ENCODE assay signal across 19 mouse cellular contexts in the genomic region with DNA sequence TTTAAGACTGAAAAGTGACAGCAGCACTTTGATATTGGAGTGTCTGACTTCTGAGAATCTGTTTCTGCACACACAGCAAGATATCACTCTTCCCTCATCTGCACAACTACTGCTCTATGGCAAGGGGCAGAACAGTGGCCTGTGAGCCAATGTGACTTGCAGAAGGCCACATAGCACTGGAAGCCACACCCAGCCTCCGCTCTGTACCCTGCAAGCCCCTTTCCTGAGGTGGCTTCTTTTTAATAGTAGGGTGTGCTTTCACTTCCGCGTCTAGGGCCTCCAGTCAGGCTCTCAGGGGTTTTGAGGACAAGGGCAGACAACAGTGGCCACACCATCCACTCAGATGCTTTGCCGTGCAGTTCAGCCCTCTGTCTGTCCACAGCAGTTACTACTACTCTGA. TPM values are rescaled to one million over a fixed set of nuclear protein-coding genes. Genes with fewer than 3 reads are reported as not detected.
DNase-seq lines count a peak whose midpoint lies in the region; ATAC-seq lines count a peak whose summit lies in the region.
"Had no signal": no experiment of that assay in that cellular context is flagged by ENCODE, and none has a peak within 500 bp of the region (broad histone marks: within the 10 kb centered on the region; RNA-seq: fewer than 3 reads in every experiment).

No protein-coding gene starts in this region.

- H3K9ac ChIP-seq in embryonic facial prominence, embryonic 14.5 days (ENCODE audit: low read depth, low read length) = no peak overlapping the region
- H3K9ac ChIP-seq: embryonic facial prominence, embryonic 12.5 days; heart, embryonic 13.5 days; liver, embryonic 14.5 days had no signal

- H3K27ac ChIP-seq in embryonic facial prominence, embryonic 14.5 days (replicated peaks; ENCODE audit: low read depth, low read length) = no peak overlapping the region
- no peak overlapping the region for H3K27ac ChIP-seq in embryonic facial prominence, embryonic 10.5 days (replicated peaks)
- H3K27ac ChIP-seq: embryonic facial prominence, embryonic 12.5 days; heart, embryonic 13.5 days; liver, embryonic 14.5 days; macrophage had no signal

- peak; percentile 10 for DNase-seq in embryonic facial prominence, embryonic 14.5 days (ENCODE audit: low spot score)
- no peak for DNase-seq in embryonic facial prominence, embryonic 10.5 days (ENCODE audit: low spot score)
- peak; percentile 42 for DNase-seq in layer of hippocampus, adult 11-12 months (ENCODE audit: low spot score)
- no peak for DNase-seq in layer of hippocampus, adult 9-10 months (ENCODE audit: low spot score)
- peak; percentile 56 to 61 for DNase-seq in B cell, adult 2 months
- DNase-seq in embryo, embryonic 10 days (ENCODE audit: low spot score) = no peak
- no peak for DNase-seq in right cerebral cortex, postnatal 25 days
- DNase-seq: adrenal gland, postnatal 25 days; cerebellum, adult 9-11 months; gastrocnemius, postnatal 25 days; heart, postnatal 4 days; kidney, postnatal 10 days; midbrain, embryonic 14.5 days had no signal

- H3K36me3 ChIP-seq in embryonic facial prominence, embryonic 14.5 days (ENCODE audit: control insufficient read depth, insufficient read depth, low read length) = no peaks in the 10 kb centered on the region
- no peaks in the 10 kb centered on the region for H3K36me3 ChIP-seq in embryonic facial prominence, embryonic 10.5 days (replicated peaks)
- H3K36me3 ChIP-seq: embryonic facial prominence, embryonic 12.5 days; heart, embryonic 13.5 days had no signal

- no peaks in the 10 kb centered on the region for H3K4me1 ChIP-seq in embryonic facial prominence, embryonic 14.5 days (ENCODE audit: control insufficient read depth, insufficient read depth, low read length)
- H3K4me1 ChIP-seq in embryonic facial prominence, embryonic 10.5 days = 0 out of 2 replicates have a peak, but pooled peaks cover 5% of the 10 kb centered on the region

- WGBS in embryonic facial prominence, embryonic 14.5 days = 77% methylated on average over 4 of the region's 4 CpGs
- 89% methylated on average over 4 of the region's 4 CpGs for WGBS in embryonic facial prominence, embryonic 10.5 days

- H3K9me3 ChIP-seq in embryonic facial prominence, embryonic 14.5 days (ENCODE audit: control insufficient read depth, low read length) = no peaks in the 10 kb centered on the region
- H3K9me3 ChIP-seq in embryonic facial prominence, embryonic 10.5 days = no peaks in the 10 kb centered on the region
- H3K9me3 ChIP-seq: embryonic facial prominence, embryonic 12.5 days; heart, embryonic 13.5 days had no signal

- no peak overlapping the region for H3K4me3 ChIP-seq in embryonic facial prominence, embryonic 14.5 days (ENCODE audit: low read depth, low read length)
- H3K4me3 ChIP-seq in embryonic facial prominence, embryonic 10.5 days = no peak overlapping the region
- H3K4me3 ChIP-seq: embryonic facial prominence, embryonic 12.5 days; heart, embryonic 13.5 days had no signal

- no peaks in the 10 kb centered on the region for H3K27me3 ChIP-seq in embryonic facial prominence, embryonic 14.5 days (replicated peaks; ENCODE audit: control insufficient read depth, insufficient read depth, low read length)
- H3K27me3 ChIP-seq in embryonic facial prominence, embryonic 10.5 days (replicated peaks; ENCODE audit: low read depth, poor library complexity, severe bottlenecking) = no peaks in the 10 kb centered on the region
- H3K27me3 ChIP-seq: embryonic facial prominence, embryonic 12.5 days; heart, embryonic 13.5 days had no signal

- no peak overlapping the region for H3K4me2 ChIP-seq in embryonic facial prominence, embryonic 14.5 days (ENCODE audit: low read depth, low read length)
- H3K4me2 ChIP-seq: embryonic facial prominence, embryonic 12.5 days; heart, embryonic 13.5 days had no signal

- no peak for ATAC-seq in embryonic facial prominence, embryonic 14.5 days (ENCODE audit: low read depth)
- peak; percentile 93 for ATAC-seq in megakaryocyte, adult 5-6 weeks (ENCODE audit: poor library complexity, severe bottlenecking)
- ATAC-seq: activated CD4-positive, CD25-positive, alpha-beta regulatory T cell, adult 4 months had no signal

RNA-seq across cellular contexts. Expression of a gene that starts 50.2 kb away (rescaled TPM):
- polyA plus RNA-seq in embryonic facial prominence, embryonic 14.5 days (2014; fragmentation: Nextera tagmentation; extraction: Ambion mirVana) = 13.1 and 14.7 TPM in 2 replicates
- polyA plus RNA-seq in embryonic facial prominence, embryonic 10.5 days (2016; fragmentation: Nextera tagmentation; extraction: Ambion mirVana) = 7.3 and 7.6 TPM in 2 replicates
- 15.5 and 17.1 TPM in 2 replicates for total RNA-seq in megakaryocyte, adult 5-6 weeks (2015)
- total RNA-seq in megakaryocyte, adult 5-6 weeks (2017) = 11.5 and 27.5 TPM in 2 replicates

Comparison
In these comparisons a context has a peak if more than half of its experiments do, and no peak if none do; other contexts are left out.
1. DNase-seq: peak in embryonic facial prominence, embryonic 14.5 days (single experiment), layer of hippocampus, adult 11-12 months (single experiment) and B cell, adult 2 months (2 of 2); none in embryonic facial prominence, embryonic 10.5 days (single experiment), layer of hippocampus, adult 9-10 months (single experiment), embryo, embryonic 10 days (single experiment) and right cerebral cortex, postnatal 25 days (single experiment).